Mouse (Mus musculus) ES-Bruce4 (cell line): ENCODE measurements at regions not wholly inside any gene's neighbourhood (a gene's known extent, or its start where the extent isn't known, plus 50 kb on each side); places are given as distances from the start of the nearest gene placed in this dataset.

Experiments used
- H3K27ac ChIP-seq: 2 replicates; pipeline ENCODE4 v1.5.1; 2012; ENCODE audit warnings: low read length, inconsistent platforms; ENCODE audit not compliant: insufficient read depth
- H3K27me3 ChIP-seq: 2 replicates; pipeline ENCODE4 v1.6.1; 2012; ENCODE audit warnings: mild to moderate bottlenecking, low read length, inconsistent platforms; ENCODE audit not compliant: control insufficient read depth, poor library complexity, insufficient read depth, severe bottlenecking
- H3K36me3 ChIP-seq: 2 replicates; pipeline ENCODE4 v1.6.1; 2012; ENCODE audit warnings: inconsistent platforms, mild to moderate bottlenecking, low read length, moderate library complexity; ENCODE audit not compliant: control insufficient read depth, poor library complexity, insufficient read depth, severe bottlenecking
- H3K4me1 ChIP-seq: one replicate; pipeline ENCODE4 v1.8.1; 2011; ENCODE audit warnings: low read length; ENCODE audit not compliant: control insufficient read depth, insufficient read depth
- H3K4me3 ChIP-seq: 2 replicates; pipeline ENCODE4 v1.5.1; 2011; ENCODE audit warnings: low read depth, mild to moderate bottlenecking, low read length
- H3K9ac ChIP-seq: 2 replicates; pipeline ENCODE4 v1.6.1; 2012; ENCODE audit warnings: low read depth, mild to moderate bottlenecking, inconsistent platforms; ENCODE audit not compliant: poor library complexity, severe bottlenecking
- H3K9me3 ChIP-seq: replicated peaks from 2 replicates; pipeline ENCODE4 v1.6.1; 2012; ENCODE audit warnings: mild to moderate bottlenecking, low read length, inconsistent platforms; ENCODE audit not compliant: control insufficient read depth, poor library complexity, insufficient read depth, severe bottlenecking
- CTCF ChIP-seq: IDR thresholded peaks from one replicate; pipeline ENCODE4 v1.8.1; 2011; ENCODE audit warnings: low read depth, low read length
- EP300 ChIP-seq: IDR thresholded peaks from 2 replicates; pipeline ENCODE4 v1.6.1; 2011; ENCODE audit warnings: low read depth, low read length; ENCODE audit not compliant: insufficient read depth
- POLR2A ChIP-seq: IDR thresholded peaks from one replicate; pipeline ENCODE4 v1.8.1; 2011; ENCODE audit warnings: low read length; ENCODE audit not compliant: insufficient read depth

GRCm38 (mm10) chr8:109373977-109374376, 119.8 kb upstream of the Pmfbp1 start:
- Histone ChIP-seq H3K4me1 (no peaks in the 10 kb centered on the region), H3K4me3 (no peak overlapping the region), H3K27ac (no peak overlapping the region), H3K9ac (no peak overlapping the region), H3K9me3 (0 out of 2 replicates have a peak, but pooled peaks cover 4% of the 10 kb centered on the region), H3K27me3 (no peaks in the 10 kb centered on the region; the same call in 1 of the 2 replicates), H3K36me3 (no peaks in the 10 kb centered on the region)
- TF ChIP-seq POLR2A (no peak), CTCF (no peak), EP300 (no peak)

DNA sequence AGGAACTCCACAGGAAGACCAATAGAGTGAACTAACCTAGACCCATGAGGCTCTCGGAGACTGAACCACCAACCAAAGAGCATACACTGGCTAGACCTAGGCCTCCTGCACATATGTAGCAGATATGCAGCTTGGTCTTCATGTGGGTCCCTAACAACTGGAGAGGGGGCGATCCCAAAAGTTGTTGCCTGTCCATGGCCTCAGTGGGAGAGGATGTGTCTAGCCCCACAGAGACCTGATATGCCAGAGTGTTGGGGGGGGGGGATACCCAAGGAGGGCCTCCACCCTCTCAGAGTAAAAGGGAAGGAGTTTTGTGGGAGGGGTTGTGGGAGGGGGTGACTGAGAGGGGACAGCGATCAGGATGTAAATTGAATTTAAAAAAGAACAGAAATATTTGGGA, 108.9 kb upstream of the Pmfbp1 start:
- Histone ChIP-seq H3K36me3 (no peaks in the 10 kb centered on the region), H3K4me1 (no peaks in the 10 kb centered on the region), H3K4me3 (no peak overlapping the region), H3K9ac (no peak overlapping the region), H3K9me3 (no peaks in the 10 kb centered on the region), H3K27me3 (no peaks in the 10 kb centered on the region), H3K27ac (no peak overlapping the region)
- TF ChIP-seq EP300 (no peak), POLR2A (no peak), CTCF (no peak)

GRCm38 (mm10) chr8:109395133-109395855, 98.5 kb upstream of the Pmfbp1 start:
- Histone ChIP-seq H3K9me3 (no peaks in the 10 kb centered on the region), H3K9ac (no peak overlapping the region), H3K27me3 (no peaks in the 10 kb centered on the region; the same call in 1 of the 2 replicates), H3K36me3 (no peaks in the 10 kb centered on the region), H3K27ac (no peak overlapping the region), H3K4me1 (no peaks in the 10 kb centered on the region), H3K4me3 (no peak overlapping the region)
- TF ChIP-seq EP300, result no peak

GRCm38 (mm10) chr8:109399616-109400015, 94.2 kb upstream of the Pmfbp1 start:
- H3K4me3 ChIP-seq, result no peak overlapping the region
- H3K27me3 ChIP-seq, result no peaks in the 10 kb centered on the region; the same call in 1 of the 2 replicates
- no peak overlapping the region for H3K9ac ChIP-seq
- no peak overlapping the region for H3K27ac ChIP-seq
- H3K4me1 ChIP-seq, result no peaks in the 10 kb centered on the region
- no peaks in the 10 kb centered on the region for H3K36me3 ChIP-seq
- H3K9me3 ChIP-seq, result no peaks in the 10 kb centered on the region
- no peak for TF ChIP-seq CTCF
- no peak for TF ChIP-seq POLR2A
- TF ChIP-seq EP300, result no peak

GRCm38 (mm10) chr8:109400192-109400591, 93.6 kb upstream of the Pmfbp1 start:
- Histone ChIP-seq H3K9me3 (no peaks in the 10 kb centered on the region), H3K4me1 (no peaks in the 10 kb centered on the region), H3K27me3 (no peaks in the 10 kb centered on the region; the same call in 1 of the 2 replicates), H3K9ac (no peak overlapping the region), H3K4me3 (no peak overlapping the region), H3K36me3 (no peaks in the 10 kb centered on the region), H3K27ac (no peak overlapping the region)
- TF ChIP-seq EP300, result no peak
- no peak for TF ChIP-seq POLR2A
- TF ChIP-seq CTCF, result no peak

GRCm38 (mm10) chr8:109407913-109408312, 85.9 kb upstream of the Pmfbp1 start:
- no peaks in the 10 kb centered on the region for H3K36me3 ChIP-seq
- no peaks in the 10 kb centered on the region for H3K9me3 ChIP-seq
- H3K27ac ChIP-seq, result no peak overlapping the region
- TF ChIP-seq CTCF (peak; percentile 71), EP300 (no peak)
- H3K4me1 ChIP-seq, result no peaks in the 10 kb centered on the region
- H3K4me3 ChIP-seq, result no peak overlapping the region
- H3K27me3 ChIP-seq, result no peaks in the 10 kb centered on the region; the same call in 1 of the 2 replicates
- no peak overlapping the region for H3K9ac ChIP-seq
